Mouse (Mus musculus): ENCODE results near the gene Arrdc5.

- TF ChIP-seq CTCF (conservative IDR thresholded peaks at IDR 0.05; ENCODE audit: insufficient read depth, insufficient read length, low read depth, low read length) (no peak), POLR2A (IDR thresholded peaks at IDR 0.05; ENCODE audit: low read depth, low read length) (no peak)
These were observed 34.2 kb downstream of the Arrdc5 start for GRCm38 (mm10) chr17:56265869-56266268.
